Mouse (Mus musculus): ENCODE data around the gene Pkd2.
"Not testable (repeated sequence)": the region's sequence is repeated elsewhere in the genome, so short reads cannot be mapped to it uniquely, and the experiment has no call there.

Pkd2 gene

DNA sequence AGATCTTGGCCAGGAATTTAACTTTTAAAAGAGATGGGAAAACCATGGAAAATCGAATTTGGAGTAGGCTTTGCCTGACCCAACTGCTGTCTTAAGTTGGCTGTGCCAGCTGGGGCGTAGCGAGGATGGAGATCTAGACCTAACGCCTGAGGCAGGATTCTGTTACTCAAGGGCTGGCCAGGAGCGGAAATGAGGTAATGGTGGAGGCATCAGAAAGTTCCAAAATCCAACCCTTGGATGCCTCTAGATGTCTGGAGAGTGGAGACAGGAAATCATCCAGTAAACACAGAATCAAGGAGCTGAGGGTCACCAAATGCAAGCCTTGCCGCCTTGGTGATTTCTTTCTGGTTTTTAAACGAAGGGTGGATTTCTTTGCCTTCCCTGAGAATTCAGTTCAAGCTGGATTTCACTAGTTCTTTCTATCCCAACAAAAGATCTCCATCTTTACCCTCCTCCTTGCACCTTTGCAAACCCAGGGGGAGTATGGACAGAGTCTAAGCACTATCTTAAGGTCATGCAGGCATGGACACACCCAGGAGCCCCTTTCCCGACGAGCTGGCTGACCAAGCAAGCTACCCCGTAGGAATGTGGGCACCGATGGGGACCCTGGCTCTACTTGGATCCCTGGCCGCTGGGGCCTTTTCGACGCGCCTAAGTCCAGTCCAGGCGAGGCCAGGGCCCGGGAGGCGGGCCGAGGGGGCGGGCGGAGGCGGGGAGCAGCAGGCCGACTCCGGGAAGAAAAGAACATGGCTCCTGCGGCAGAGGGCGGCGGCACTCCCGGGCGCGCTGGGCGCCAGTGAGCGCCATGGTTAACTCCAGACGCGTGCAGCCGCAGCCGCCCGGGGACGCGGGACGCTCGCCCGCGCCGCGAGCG lies at the start of gene Pkd2:
Gene Pkd2, plus strand, starts transcription at position 619 of the 874 bp plus-strand sequence.
- no peak for DNase-seq (ENCODE audit: low read depth)

DNA sequence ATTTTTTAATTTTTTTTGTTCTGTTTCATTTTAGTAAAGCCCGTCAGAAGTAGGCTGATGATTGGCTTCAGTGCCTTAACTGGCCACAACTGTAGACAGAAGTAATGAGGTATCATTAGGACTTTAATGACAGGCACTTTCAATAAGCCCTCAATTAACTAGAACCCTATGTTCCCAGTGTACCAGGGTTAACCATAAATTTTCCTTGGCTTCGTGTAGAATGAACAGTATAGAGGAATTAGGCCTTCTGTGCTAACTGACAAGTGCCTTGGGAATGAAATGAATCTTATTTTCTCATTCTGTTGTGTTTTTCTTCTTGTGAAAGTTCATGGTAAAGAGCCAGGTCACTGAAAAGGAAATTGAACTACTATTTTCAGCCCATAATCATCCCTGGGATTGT lies 43.3 kb upstream of the Pkd2 start:
- no peak for DNase-seq (ENCODE audit: low read depth)

- DNase-seq (ENCODE audit: low read depth) = no peak
These were observed 42.2 kb upstream of the Pkd2 start for GRCm38 (mm10) chr5:104417028-104417427.

DNA sequence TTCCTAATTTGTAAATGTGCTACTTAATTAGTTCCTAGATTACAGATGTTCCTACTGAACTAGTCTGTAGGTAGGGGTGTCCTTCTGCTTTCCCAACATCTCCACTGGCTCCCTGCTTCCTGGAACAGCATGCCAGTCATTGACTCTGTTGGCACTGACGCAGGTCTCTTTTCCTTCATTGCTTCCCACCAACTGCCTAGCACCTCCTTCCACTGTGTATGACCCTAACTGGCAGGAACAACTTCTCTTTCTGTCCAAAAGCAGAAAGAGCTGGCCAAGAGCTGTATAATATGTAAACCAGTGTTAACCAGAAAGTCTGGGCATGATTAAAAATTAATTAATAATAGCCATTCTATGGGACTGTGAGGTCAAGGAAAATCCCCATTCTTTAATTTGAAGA lies 41.5 kb upstream of the Pkd2 start:
- DNase-seq (ENCODE audit: low read depth) = no peak

DNA sequence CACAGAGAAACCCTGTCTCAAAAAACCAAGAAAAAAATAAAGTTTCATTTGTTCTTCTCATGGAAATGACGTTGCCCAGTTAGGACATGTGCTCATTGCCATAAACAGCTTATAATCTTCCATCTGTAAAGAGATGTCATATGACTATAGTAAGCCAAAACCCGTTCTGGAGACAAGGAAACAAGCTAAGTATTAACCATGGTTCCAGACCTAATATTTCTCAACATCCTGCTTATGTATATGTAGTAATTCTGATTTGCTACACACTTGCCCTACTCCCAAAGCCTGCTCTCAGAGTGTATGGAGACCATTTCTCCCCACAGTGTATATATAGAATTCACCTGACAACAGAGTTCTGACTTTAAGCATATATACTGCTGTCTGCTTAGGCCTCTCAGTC lies 37.2 kb upstream of the Pkd2 start:
- DNase-seq (ENCODE audit: low read depth) = no peak

GRCm38 (mm10) chr5:104423861-104424260 lies 35.4 kb upstream of the Pkd2 start:
- no peak for DNase-seq (ENCODE audit: low read depth)

DNA sequence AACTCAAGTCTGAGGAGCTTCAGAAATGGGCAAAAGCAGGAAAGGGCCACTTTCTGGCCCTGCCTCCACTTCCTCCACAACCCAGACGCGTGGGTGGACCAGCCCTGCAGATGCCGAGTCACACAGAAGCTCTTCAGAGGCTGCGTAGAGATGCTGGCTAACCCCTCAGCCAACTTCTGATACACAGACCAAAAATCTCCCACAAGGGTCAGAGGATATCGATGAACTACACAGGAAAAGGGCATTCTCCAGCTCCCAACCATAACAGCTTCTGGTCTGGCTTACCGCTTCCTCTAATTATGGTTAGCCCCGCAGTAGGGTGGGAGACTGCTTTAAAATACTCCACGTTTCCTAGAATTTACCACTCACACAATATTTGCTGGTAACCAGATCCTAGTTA lies 33.3 kb upstream of the Pkd2 start:
- DNase-seq (ENCODE audit: low read depth) = no peak

- no peak for DNase-seq (ENCODE audit: low read depth)
These were observed 26.4 kb upstream of the Pkd2 start for GRCm38 (mm10) chr5:104432886-104433285.

DNA sequence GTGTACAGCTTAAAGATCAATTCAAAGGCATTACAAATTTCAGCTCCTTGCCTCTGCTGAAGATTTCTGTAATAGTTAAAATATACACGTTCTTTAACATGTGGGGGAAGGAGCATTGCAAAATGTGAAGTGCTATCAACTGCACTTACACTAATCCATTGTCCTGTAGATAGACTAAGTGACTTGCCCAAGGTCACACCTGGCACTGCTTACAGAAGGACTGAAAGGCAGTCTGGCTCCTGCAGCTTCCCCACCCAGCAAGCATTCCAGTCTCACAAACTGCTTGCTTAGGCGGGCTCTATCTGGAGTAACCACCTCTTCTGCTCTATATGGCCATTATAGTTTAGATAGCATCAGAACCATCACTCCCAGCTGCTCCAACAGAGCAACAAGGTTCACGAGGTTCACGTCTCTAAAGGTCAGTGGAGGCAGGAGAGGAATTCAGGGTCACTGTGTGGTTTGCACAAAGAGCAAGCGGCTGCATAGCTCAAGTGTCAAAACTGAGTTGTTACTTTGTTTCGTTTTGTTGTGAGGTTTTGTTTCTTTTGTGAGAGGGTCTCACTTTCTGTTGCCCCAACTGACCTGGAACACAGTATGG lies 25.2 kb upstream of the Pkd2 start:
- DNase-seq (ENCODE audit: low read depth) = no peak

GRCm38 (mm10) chr5:104434835-104435301 lies 24.4 kb upstream of the Pkd2 start, which contains the start of gene Spp1:
TSS of gene Spp1 (plus strand) at chr5:104435118.
- no peak for DNase-seq (ENCODE audit: low read depth)

DNA sequence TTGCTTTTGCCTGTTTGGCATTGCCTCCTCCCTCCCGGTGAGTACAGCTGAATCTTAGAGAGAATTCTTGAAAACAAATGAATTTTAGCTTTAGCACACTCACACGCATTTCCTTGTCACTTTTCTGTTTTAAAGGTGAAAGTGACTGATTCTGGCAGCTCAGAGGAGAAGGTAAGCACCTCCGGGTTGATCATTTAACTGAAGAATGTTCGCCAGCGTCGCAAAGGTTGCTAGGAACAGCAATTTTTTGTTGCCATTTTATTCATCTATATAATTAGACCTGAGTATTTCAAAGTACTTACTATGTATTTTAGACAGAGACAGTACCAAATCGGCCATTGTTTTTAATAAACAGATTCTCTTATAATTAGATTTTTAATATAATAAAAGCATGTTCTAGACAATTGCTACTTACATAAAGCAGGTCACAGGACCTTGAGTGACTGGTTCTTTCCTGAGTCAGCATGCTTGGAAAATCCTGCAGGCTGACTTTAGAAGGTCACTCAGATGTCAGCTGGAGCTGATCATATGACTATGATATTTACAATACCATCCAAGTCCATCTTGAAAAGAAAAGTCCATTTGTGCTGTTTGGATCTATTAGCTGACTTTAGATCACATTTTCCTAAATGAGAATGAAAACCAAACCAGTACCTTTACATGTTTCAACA lies 22.7 kb upstream of the Pkd2 start:
- DNase-seq (ENCODE audit: low read depth) = no peak

DNA sequence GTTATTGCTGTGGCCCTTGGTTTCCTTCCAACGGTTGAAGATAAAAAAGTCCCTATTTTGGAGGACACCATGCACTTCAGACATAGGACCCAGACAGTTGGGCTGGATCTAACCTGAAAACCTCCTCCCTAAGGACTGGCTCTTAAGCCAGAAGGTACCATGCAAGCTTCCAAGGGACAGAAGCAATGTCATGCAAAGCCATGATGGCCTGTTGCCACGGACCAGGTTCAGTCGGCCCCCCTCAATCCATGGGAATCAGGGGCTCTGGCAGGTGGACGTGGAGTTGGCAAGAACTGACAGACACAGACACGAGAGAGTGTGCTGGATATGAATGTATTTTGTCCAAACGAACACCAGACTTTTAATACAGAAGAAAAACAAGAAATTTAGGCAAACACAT lies 16.9 kb upstream of the Pkd2 start:
- DNase-seq (ENCODE audit: low read depth) = no peak

DNA sequence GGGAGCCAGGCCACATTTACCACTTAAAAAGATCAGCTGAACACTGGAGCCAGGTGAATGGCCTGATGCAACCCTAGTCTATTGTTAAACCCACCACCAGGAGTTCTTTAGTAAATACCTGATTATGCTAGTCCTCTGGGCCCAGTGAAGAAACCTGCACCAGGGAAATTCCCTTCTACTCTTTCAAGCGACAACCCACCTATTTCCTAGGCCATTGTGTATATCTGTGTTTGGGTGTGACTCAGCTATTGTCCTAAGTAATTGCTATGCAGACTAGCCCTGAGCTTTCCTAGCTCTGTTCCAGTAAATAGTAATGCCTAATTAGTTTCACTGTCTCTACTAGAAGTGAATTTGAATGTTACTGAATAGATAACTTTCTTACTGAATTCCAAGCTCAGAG lies 16.4 kb upstream of the Pkd2 start:
- DNase-seq (ENCODE audit: low read depth) = no peak

DNA sequence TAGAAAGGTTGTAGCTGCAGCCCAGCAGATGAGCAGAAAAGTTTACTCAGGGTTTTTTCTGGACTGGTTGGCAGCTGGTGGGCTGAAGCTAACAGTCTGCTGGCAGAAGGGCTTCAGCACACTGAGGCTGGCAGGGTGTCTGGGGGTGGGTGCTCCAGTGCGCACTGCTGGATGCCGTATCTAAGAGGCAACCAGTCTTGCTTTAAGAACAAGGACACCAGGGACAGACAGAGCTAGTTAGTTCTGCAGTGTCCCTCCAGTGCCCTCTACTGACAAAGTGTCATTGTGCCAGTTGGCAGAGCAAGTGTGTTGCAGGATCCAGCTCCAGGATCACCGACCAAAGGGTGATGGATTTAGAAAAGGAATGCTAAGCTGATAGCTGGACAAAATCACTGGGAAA lies 13.1 kb upstream of the Pkd2 start:
- DNase-seq (ENCODE audit: low read depth) = peak; percentile 4

GRCm38 (mm10) chr5:104448346-104448745 lies 10.9 kb upstream of the Pkd2 start:
- not testable (repeated sequence) for DNase-seq (ENCODE audit: low read depth)

- DNase-seq (ENCODE audit: low read depth) = no peak
These were observed 9.8 kb upstream of the Pkd2 start for GRCm38 (mm10) chr5:104449491-104449890.

DNA sequence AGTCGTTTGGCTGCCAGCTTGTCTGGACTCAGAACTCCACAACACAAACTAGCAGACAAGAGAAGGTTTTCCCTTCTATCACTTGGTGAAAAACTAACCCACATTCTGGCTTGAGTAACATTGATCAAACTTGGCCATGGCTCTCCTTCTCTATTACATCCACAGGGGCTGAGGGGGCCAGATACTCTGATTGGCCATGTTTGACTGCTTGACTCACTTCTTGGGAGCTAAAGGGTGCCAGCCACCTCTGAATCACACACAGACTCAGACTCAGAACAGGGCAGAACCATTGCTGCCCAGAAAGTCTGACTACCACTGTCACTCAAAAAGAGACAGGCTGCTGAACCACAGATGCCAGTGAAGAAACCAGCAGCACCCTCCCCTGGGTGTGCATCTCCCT lies 6.2 kb upstream of the Pkd2 start:
- DNase-seq (ENCODE audit: low read depth) = no peak

DNA sequence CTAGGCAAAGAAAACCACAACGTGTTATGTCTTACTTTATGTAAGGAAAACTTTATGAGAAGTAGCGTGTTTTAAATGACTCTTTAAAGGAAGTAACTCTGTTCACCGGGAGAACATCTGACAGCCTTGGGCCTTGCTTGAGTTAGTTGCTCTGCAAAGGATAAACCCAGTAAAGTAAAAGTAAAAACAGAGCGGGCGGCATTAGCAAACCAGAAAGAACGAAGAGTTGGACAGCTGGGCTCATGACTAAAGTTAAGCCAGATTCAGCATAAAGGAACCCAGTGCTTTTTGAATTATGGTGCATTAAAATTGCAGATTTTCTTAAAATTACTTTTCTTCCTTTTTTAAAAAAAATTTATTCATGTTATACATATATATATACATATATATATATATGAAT lies 4.7 kb upstream of the Pkd2 start:
- no peak for DNase-seq (ENCODE audit: low read depth)

- peak; percentile 2 for DNase-seq (ENCODE audit: low read depth)
These were observed 631 bp downstream of the Pkd2 start for GRCm38 (mm10) chr5:104459706-104460455.

DNA sequence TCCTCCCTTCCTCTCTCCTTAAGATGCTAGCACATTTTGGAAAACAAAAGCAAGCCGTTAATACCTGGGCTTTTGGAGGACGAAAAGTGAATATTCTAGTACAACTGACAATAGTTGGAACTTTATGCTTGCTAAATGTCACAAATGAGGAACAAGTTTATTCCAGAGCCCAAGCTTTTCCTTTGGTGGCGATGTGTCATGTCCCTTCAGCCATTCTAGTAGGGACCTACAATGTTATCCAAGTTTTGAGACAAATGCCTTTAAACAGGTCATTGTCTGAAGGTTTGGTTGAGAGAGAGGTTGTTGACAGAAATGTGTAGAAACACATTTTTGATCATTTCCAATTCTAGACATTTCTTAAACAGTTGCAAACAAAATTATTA lies 1.2 kb downstream of the Pkd2 start:
- DNase-seq (ENCODE audit: low read depth) = no peak

- no peak for DNase-seq (ENCODE audit: low read depth)
These were observed 1.6 kb downstream of the Pkd2 start for GRCm38 (mm10) chr5:104460856-104461255.

- no peak for DNase-seq (ENCODE audit: low read depth)
These were observed 6.0 kb downstream of the Pkd2 start for GRCm38 (mm10) chr5:104465279-104465678.
